Mouse (Mus musculus) right cerebral cortex, adult 2 months (tissue): Measurements from ENCODE around the gene Olig2.
A peak's percentile ranks its signal among the peaks of the same experiment; 100 is the strongest.
"Not testable (repeated sequence)": the region's sequence is repeated elsewhere in the genome, so short reads cannot be mapped to it uniquely, and the experiment has no call there.

Experiments
- DNase-seq, 2 experiments: peaks; one replicate each; pipeline ENCODE4 v3.0.0; 2021 to 2022; ENCODE audit warnings: low spot score in 2 of 2

The Olig2 gene

GRCm38 (mm10) chr16:91226883-91227759 is 1.9 kb downstream of the Olig2 start:
- DNase-seq, result no peak

- no peak for DNase-seq
These were observed 2.4 kb downstream of the Olig2 start for GRCm38 (mm10) chr16:91227760-91228043.

- DNase-seq, result no peak
These were observed 3.2 kb downstream of the Olig2 start for GRCm38 (mm10) chr16:91228238-91229071.

- DNase-seq, result no peak
These were observed 3.8 kb downstream of the Olig2 start for GRCm38 (mm10) chr16:91229072-91229348.

- no peak for DNase-seq
These were observed 4.4 kb downstream of the Olig2 start for GRCm38 (mm10) chr16:91229643-91230042.

- DNase-seq, result no peak
These were observed 6.7 kb downstream of the Olig2 start for GRCm38 (mm10) chr16:91231781-91232469.

- no peak for DNase-seq
These were observed 7.4 kb downstream of the Olig2 start for GRCm38 (mm10) chr16:91232470-91233240.

GRCm38 (mm10) chr16:91233241-91233944 is 8.1 kb downstream of the Olig2 start:
- no peak for DNase-seq

- no peak for DNase-seq
These were observed 13.8 kb downstream of the Olig2 start for GRCm38 (mm10) chr16:91239024-91239423.

- DNase-seq, result no peak
These were observed 21.0 kb downstream of the Olig2 start for GRCm38 (mm10) chr16:91246292-91246691.

GRCm38 (mm10) chr16:91255419-91256164 is 30.3 kb downstream of the Olig2 start:
- DNase-seq, result not testable (repeated sequence)

GRCm38 (mm10) chr16:91258956-91259355 is 33.7 kb downstream of the Olig2 start:
- no peak for DNase-seq

GRCm38 (mm10) chr16:91260861-91261260 is 35.6 kb downstream of the Olig2 start:
- no peak for DNase-seq

GRCm38 (mm10) chr16:91262467-91263220 is 37.4 kb downstream of the Olig2 start:
- DNase-seq, result peak in 1 of 2 experiments; percentile 22

GRCm38 (mm10) chr16:91265972-91266371 is 40.7 kb downstream of the Olig2 start:
- peak; percentile 27 to 55 for DNase-seq

GRCm38 (mm10) chr16:91268724-91269452 is 43.6 kb downstream of the Olig2 start:
- DNase-seq, result no peak

- DNase-seq, result peak; percentile 71 to 73
These were observed 44.4 kb downstream of the Olig2 start, which contains the start of gene Olig1 for GRCm38 (mm10) chr16:91269468-91270211. Gene Olig1 (plus strand): TSS chr16:91269772.
